Mouse (Mus musculus): ENCODE data around the gene Dctn1.

Dctn1 gene

DNA sequence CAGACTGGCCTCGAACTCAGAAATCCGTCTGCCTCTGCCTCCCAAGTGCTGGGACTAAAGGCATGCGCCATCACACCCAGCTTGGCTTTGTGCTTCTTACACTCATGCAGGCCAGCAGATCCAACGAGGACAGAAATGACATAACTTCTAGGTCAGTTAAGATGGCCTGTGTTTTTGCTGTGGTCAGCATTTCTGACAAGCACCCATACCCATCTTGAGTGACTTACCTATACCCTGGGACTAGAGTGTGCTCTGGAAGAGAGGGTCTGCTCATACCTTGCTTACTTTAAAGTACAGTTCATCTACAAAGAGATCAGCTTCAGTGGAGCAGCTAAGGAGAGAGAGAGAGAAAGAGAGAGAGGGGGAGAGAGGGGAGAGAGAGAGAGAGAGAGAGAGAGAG is 67.6 kb downstream of the Dctn1 start:
- DNase-seq (ENCODE audit: low spot score): no peak

GRCm38 (mm10) chr6:83234280-83234741 is 68.6 kb downstream of the Dctn1 start:
- DNase-seq (ENCODE audit: low spot score): no peak

DNA sequence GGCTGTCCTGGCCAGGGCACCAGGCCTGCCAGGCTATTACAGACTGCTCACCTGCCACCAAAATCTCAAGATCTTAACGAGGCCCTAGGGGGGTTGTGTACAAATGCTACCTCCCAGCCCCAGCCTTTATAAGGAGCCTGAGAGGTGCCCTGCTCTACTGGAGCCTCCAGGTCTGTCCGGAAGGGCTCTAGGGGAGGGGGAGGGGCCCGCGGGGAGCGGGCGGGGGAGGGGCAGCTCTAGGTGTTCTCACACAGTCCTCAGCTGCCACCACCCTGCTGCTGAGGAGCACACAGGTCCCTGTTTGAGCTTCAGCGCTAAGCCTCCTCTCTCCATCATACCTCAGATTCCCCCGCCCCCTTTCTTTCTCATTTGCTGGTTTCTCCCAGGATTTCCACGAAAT is 71.4 kb downstream of the Dctn1 start:
- DNase-seq (ENCODE audit: low spot score): peak; percentile 18

DNA sequence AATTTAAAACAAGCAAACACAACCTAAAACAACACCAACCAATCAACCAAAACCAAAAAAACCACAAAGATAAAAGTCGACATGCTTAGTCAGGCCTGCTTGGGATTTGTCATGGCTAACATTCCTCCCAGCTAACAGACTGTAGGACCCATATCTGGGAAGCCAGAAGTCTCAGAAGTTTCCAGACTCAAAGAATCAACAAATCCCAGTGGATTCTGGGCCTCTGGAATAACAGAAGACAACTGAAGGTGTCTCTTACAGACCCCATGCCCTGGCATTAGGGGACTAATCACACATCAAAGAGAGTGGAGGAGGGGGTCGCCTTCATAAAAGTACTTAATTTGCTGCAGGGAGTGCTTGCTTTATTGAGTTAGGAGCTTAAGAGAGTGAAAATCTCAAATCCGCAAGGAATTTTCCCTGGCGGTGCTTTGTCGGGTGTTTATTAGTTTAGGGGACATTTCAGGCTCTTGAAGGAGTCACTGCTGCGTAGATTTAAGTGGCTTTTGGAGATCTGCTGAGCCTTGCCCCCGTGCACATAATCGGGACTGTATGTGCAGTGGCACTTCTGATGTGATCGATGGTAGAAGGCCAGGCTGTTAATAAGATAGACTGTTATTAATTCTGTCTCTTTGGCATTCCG is 78.8 kb downstream of the Dctn1 start:
- DNase-seq (ENCODE audit: low spot score): no peak

DNA sequence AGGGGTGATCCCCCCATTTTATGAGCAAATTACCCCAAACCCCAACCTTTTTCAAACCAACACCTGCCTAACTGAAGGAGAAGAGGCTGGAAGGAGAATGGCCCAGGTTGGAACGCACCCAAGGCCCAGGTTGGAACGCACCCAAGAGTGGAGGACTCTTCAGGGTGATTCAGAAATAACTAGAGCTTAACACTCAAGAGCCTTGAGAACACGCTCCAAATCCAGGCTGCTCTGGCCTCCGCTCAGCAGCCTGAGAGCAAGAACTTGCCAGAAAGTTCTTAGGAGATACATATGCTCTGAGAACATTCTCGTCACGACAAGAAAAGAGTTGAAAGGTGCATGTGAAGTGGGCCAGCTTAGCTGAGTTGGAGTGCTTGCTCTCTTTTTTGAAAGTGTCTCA is 79.4 kb downstream of the Dctn1 start:
- DNase-seq (ENCODE audit: low spot score): no peak

GRCm38 (mm10) chr6:83245997-83246396 is 80.3 kb downstream of the Dctn1 start:
- DNase-seq (ENCODE audit: low spot score): no peak

DNA sequence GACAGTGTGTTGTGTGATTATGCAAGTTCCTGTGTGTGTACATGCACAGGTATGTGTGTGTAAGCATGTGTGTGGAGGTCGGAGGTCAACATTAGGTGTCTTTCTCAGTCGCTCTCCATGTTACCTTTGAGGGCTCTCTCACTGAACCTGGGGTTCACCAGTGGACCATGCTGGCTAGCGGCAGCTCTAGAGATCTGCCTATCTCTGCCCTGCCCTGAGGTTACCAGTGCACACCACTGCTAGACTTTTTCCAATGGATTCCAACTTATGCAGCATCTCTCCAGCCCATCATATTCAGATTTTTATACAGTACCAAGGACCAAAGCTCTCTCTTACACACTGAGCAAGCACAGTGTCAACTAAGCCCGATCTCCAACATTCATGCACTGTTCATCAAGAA is 81.0 kb downstream of the Dctn1 start:
- no peak for DNase-seq (ENCODE audit: low spot score)

DNA sequence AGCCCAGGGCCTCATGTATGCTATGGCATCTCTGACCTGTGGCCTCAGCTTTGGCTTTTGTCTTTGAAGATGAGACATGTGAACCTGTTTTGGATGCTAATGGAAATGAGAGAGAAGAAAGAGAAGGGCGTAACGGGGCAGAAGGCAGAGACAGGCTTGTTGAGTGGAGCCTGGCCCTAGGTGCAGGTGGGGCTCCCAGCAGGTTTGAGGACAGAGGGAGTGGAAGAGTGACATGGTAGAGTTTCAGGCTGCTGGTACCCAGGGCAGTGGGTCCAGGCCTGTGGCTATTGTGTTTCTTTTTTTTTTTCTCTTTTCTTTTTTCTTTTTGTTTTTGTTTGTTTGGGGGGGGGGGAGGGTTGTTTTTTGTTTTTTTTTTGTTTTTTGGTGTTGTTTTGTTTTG is 81.4 kb downstream of the Dctn1 start:
- no peak for DNase-seq (ENCODE audit: low spot score)
